Mouse (Mus musculus) gonadal fat pad, adult 2 months (tissue): ENCODE measurements around the gene Slc35e4. TPM values are rescaled to one million over a fixed set of nuclear protein-coding genes. Genes with fewer than 3 reads are reported as not detected.
"Not testable (repeated sequence)": the region's sequence is repeated elsewhere in the genome, so short reads cannot be mapped to it uniquely, and the experiment has no call there.

Experiments
- DNase-seq: peaks from one replicate; pipeline ENCODE4 v3.0.0-alpha.2; 2012; ENCODE audit warnings: low read depth
- polyA plus RNA-seq: library from polyadenylated mRNA; depleted of rRNA; stranded (reverse); fragments of >200 nt; gene quantifications from 2 replicates; pipeline ENCODE4 v1.2.3, GENCODE M21; 2012; rRNA removed

The Slc35e4 gene
- 9.3 and 9.6 TPM in 2 replicates for polyA plus RNA-seq

DNA sequence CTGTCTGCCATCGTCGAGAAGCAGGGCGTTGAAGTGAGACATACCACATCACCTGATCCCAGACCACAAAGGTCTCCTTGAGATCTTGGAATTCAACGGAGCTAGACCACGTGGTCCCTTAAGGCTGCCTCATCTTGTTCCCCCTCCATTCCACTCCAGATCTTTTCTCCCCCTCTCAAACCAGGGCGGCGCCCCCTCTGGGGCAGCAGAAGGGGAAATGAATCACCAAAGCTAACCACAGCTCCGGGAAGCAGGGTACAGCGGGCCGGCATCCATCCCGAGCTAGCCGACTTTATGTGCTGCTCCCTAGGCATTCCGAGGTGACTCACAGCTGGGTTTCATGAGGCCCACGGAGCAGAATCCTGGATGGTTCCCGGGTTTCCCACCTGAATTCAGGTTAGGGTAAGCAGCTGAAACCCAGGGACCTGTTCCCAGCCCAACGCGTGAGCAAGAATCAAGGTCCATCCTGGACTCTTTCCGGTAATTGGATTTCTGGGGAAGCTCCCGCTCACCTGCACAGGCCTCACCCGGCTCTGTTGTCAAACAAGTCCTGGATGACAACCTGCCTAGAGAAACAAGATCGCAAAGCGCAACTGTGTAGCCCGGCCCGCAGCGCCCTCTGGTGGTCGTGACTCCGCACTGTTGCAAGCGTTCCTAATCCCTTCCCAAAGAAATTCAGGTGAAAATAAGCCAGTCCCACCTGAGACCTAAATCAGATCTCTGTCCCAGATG is at the start of gene Slc35e4:
TSS of gene Slc35e4 (minus strand) at position 556 of the 732 bp plus-strand sequence.
- DNase-seq = no peak

DNA sequence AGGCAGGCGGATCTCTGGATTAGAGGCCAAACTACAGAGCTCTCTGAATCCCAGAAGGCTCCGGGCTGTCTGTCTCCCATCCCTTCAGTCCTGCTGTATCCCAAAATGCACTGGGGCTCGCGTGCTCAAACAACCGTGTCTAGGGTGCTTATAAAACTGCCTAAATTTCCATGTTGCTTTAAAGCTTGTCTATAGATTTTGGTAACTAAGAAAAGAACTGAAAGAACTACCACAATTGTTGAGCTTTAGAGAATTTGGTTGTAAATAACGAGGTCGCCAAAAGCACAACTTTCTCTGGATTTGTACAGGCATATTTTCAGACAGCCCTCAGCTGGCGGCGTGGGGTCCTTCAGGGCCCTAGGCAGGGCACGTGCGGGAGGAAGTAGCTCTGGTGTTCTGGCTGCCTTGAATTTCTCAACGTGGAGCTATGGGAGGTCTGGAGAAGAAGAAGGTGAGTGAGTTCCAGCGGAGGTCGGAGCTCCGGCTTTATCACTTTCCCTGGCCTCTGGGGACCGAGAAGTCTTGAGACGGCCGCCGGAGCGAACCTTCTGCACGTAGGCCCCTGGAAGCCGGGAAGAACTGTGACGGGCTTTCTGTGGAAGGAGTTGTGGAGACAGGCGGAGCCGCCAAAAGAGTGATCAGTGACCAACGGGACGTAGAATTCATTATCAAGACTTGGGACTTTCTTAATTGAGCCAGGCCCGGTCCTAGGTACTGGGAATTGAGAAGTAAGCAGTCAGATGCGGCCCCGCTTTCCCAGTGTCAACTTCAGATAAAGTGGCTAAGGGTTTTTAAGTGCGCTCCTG is 49.3 kb upstream of the Slc35e4 start, which contains the start of gene Pes1:
TSS of gene Pes1 (plus strand) at position 366 of the 806 bp plus-strand sequence.
- peak; percentile 45 for DNase-seq

DNA sequence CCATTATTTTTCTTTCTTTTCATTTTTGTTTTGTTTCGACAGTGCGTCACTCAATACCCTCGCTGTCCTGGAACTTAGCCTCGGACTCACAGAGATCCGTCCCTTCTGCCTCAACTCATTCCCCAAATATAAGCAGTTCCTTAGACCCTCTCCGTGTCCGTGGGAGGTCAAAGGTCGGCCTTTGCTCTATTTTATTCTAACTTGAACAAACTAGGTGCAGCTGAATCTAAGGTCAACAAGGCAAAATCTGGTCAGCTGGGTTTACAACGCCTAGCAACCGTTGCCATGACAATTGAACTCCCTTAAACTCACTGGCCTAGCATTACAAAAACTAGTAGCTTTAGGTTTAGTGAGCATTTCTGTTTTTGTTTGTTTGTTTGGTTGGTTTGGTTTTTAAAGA is 48.7 kb upstream of the Slc35e4 start:
- no peak for DNase-seq

DNA sequence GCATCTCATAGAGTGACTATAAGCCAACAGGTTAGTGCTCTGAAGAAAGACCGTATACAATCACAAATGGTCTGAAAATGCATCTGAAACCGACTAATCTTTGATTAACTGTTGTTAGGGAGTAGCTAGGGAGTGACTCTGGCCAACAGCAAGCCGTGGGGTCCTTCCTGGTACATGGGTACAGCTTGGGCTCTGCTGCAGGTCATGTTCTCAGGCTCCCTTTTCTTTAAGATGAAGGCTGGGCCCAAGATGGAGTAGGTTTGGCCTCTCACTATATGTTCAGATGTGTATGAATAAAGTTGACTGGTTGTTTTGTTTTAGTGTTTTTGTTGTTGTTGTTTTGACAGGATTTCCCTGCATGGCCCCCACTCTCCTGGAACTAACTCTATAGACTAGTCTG is 47.3 kb upstream of the Slc35e4 start:
- DNase-seq = no peak

DNA sequence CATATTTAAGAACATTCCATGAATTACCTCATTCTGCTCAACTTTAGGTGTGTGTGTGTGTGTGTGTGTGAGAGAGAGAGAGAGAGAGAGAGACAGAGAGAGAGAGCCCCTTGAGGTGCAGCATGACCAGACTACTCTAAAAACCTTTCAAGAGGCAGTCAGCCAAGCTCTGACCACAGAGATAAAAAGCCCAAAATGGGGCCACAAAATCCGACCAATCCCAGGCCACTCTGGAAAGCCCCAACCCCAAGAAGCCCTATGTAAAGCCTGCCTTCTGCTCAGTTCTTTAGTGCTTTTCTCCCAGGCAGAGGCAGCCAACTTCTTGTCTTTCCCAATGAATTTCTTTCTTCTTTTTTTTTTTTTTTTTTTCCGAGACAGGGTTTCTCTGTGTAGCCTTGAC is 46.4 kb upstream of the Slc35e4 start:
- DNase-seq = no peak

DNA sequence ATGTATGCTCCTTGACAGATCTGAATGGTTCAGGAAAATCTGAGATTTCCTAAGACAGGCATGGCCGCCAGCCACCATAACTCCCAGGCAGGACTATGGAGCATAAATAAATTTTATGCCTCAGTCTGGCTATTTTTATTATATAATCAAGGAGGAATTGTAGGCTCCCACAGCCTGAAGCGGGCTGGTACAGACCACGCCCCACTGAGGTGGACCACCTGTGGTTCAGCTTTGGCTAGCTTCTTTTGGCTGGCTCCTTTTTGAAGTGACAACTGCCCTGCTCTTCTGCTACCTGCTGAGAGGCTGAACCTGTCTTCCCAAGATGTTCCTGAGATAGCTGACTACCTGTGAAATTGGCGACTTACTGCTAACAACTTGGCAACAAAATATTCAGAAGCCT is 40.9 kb upstream of the Slc35e4 start:
- not testable (repeated sequence) for DNase-seq

DNA sequence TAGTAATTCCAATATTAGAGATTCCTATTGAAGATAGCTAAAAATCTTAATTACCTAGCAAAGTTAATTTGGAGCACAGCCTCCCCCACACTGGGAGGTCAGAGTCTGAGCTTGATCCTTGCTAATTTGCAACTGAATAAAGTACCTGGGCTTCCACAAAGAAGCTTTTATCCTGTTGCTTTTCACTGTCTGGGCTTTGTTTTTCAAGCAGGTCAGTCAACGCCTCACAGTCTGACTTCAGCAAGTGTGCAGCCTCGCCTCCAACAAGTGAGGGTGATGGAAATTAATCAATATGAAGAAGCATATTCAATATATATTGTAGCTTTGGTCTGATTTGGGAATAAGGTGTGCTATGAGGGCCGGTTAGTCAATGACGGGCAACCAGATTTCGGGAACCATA is 40.4 kb upstream of the Slc35e4 start:
- DNase-seq = not testable (repeated sequence)

DNA sequence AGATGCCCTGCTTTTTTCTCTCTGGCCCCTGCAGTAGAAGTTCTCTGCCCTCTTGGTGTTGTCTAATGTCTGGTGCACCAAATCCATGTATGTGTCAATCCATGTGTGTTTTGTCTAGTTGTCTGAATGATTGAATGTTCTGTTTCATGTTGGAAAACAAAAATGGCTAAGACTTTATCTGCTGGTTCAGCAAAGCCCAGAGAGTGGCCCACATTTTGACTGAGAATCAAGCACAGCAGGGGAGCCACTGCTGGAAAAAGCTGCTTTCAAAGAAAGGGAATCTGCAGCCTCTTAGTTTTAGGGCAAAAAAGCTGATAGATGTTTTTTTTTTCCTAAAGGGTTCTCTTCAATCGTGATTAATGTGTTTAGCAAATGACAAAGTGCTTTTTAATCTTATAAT is 31.9 kb upstream of the Slc35e4 start:
- no peak for DNase-seq

DNA sequence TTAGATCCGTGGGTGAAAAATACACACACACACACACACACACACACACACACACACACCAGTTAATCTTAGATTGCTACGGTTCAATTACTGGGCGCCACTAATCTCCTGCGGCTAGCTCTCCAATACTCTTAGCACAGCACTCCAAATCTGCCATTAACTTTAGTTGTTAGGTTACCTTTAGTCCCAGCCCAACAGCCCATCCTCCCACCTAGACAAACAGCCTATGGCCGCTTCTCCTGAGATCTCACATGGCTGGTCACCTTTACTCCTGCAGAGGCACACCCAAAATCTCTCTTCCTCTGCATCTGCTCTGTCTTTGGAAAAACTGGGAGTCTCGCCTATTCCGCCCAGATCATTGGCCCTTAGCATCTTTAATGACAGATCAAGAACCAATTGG is 26.9 kb upstream of the Slc35e4 start:
- no peak for DNase-seq

DNA sequence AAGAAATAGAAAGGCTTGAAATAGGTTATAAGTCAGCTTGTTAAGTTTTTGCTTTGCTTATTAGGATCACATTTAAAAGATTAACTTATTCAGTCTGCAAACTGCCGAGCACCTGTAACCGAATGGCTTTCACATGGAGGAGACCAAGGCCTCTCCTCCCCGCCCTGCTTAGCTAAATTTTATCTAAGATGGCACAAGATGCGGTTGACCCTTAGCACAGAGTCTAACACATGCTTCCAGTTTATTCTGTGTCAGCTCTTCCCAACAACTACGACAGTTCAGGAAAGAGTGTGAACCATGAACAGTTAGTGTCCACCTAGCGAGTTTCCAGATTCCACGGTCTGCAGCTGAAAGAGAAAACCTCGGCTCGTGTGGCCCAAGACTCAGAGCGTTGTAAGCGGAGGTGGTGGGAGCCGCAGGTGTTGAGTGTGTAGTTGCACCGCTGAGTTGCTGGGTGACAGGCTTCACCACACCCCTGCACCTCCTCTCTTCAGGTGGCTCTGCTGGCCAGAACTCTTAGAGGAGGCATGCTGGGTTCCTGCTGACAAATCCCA is 22.9 kb upstream of the Slc35e4 start:
- DNase-seq = no peak

DNA sequence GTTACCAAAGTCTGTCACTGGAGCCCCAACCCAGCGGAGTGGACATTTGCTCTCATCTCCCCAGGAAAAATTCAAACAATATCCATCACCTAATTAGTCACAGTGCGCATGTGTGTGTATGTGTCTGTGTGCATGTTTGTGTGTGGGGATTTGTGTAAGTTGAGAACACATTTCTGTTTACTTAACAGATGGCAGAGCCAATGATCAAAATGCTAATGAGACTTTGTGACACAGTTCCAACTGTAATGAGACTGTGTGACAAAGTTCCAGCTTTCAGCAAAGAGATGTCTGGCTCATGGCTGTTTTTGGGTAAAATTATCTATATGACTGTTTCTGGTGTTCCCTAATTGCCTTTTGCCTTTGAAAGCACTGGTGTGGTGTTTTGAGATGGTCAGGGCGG is 21.9 kb upstream of the Slc35e4 start:
- DNase-seq = no peak

DNA sequence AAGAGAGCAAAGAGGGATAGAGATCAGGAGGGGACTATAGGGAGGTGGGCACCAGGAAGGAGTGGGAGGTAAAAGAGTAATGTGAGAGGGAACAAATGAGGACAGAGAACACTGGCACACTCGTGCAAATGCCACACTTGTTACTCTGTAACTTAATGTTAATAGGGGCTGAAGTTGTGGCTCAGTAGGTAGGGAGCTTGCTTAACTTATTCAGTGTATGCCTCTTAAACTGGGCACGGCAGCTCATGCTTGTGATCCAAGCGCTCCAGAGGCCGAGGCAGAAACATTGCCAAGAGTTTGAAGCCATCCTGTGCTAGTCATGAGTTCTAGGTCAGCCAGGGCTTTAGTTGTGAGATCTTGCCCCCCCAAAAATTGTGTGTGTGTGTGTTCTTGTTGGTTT is 20.7 kb upstream of the Slc35e4 start:
- DNase-seq = no peak

DNA sequence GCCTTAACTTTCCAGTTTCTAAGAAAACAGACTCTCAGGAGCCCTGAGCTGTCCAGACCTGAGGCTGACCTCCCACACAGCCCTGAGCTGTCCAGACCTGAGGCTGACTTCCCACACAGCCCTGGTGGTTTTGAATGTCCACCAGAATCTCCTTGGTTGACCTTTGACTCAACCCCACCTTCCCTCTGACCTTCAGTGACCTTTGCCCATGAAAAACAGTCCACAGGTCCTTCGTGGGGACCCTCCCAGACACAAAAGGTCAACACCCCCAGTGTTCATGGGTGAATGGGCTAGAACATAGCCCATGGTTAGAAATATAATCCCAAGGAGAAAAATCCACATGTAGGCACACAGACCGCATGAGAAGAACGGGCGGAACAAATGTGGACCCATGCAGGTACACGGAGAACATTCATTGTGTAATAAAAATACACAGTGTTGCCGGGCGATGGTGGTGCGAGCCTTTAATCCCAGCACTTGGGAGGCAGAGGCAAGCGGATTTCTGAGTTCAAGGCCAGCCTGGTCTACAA is 19.4 kb upstream of the Slc35e4 start:
- no peak for DNase-seq

DNA sequence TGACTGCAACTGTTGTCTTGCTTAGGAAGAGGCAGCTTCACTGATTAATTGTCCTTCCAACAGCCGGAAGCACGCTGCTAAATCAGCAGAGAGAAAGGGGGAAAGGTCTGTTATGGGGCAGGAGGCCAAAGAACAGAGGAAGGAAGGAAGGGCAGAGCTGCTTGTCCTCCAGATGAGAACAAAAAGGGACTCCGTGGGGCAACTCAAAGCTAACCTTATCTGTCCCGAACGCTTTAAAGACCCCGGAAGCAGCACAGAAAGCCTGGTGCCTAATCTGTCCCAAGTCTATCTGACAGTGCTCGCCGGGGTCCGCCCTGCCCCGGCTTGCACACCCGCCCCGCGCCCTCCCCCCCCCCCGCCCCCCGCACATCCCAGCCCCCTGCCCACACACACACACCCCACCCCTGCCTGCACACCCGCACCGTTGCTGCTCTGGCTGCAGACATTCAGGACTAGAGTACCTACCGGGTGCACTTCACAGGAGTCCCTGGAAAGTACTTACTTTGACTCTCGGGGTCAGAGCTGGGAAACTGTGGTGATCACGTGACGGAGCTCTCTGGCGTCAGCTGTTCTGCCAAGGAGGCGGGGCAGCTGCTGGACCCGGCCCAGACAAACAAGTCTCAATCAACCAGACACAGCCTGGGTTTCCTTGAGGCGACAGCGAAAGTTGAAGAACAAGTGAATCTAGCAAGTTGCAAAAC is 17.2 kb upstream of the Slc35e4 start, which contains the start of gene Tcn2:
TSS of gene Tcn2 (minus strand) at position 649 of the 701 bp plus-strand sequence.
- peak; percentile 71 for DNase-seq

DNA sequence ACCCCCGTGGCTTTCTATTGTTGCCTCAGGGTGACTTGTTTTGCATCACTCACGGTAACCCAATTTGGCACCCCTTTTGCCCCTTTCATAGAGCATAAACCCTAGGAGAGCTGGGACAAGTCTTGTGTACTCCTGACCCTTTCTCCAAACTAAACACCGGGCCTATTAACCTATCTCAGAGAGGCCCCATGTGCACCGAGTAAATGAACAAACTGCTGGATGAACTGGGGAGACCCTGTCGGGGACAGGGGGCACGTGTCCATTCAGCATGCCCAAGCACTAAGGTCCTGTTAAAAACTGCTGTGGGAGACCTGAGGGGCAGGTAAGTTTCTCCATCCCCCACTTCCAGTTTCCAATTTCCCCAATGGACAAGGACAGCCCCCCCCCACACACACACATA is 16.5 kb upstream of the Slc35e4 start:
- DNase-seq = no peak

DNA sequence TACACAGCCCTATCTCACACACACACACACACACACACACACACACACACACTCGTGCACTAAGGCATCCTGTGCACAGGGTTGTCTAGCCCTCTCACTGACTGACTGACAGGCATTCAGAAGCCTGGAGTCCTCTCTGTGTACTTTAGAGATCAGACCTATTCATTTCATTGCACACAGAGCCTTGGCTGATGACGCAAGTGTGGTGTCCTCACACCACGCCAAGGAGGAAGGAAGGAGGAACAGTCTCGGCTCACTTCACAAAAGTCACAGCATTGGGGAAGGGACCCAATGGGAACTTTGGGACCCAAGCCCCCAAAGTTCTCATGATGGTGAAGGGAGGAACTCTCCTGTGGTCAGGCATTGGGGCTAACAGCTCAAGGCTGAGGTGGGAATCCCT is 15.6 kb upstream of the Slc35e4 start:
- no peak for DNase-seq

DNA sequence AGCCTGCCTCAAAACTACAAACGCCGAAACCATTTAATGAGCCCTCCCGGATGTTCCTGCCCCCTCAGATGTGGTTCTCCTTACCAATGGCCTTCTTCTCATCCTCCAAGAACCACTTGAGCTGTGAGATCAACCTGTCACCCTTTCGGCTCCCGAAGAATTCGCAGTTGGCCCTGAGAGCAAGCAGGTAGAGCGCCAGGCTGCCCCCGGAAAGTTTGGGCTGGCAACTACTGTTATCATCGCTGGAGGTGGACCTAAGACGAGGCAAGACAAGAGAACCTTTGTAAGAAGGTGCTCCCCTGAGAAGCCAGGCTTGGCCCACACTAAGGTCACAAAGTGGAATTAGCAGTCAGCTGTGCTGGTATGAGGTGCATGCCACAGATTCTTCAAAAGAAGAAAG is 11.5 kb upstream of the Slc35e4 start:
- DNase-seq = no peak

DNA sequence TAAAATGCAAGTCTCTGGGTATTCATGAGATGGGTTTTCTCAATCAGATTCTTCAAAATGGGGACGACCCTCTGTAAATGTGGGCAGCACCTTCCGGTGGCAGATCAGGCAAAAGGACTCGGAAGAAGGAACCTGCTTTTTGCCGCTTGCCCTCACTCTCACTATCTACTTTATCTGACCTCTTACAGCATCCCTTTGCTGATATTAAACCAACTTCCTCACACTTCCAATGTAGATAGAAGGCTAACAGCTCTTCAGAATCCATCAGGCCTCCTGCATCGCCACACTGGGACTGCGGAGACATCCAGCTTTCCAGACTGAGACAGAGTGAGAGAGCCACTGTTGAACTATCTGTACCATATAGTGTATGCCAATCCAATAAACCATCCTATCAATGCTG is 8.3 kb upstream of the Slc35e4 start:
- no peak for DNase-seq

DNA sequence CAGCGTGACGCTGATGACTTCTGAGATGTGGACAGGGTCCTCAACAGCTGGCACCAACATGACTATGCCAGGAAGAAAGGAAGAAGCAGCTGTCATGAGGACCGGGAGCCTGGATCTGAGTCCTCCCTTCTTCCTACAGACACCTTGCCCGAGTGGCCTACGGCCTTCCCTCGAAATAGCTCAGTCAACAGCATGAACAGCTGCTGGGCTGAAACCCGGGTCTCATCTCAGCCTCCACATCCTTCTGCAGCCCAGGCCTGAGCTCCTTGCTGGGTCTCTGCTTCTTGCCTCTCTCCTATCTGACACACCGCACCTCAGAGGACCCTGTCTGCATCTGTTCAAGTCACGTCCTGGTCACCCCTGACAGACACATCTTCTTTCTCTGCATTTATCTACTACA is 7.7 kb upstream of the Slc35e4 start:
- DNase-seq = no peak

DNA sequence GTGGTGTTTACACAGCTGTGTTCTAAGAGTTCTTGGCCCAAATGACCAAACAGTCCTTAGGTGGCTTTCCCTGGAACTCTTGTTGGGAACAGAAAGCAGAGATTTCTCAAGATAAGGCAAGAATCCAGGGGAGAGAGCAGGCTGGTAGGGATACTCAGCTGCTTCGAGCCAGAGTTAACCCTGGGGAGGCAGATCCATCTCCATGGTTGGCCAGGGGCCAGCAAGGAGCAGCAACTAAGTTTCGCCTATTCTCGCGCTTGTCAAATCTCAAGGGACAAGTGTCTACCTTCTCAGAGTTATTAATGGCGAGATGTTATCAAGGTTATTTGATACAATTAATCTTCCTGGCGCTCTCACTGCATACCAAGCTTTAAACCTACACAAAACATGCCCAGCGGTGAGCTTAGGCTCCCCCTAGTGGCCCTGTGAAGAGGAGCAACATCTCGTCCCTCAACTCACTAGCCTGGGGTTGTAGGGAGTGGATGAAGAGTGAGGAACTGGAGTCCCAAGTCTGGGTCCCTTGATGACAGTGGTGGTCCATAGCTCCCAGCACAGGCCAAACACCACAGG is 6.9 kb upstream of the Slc35e4 start:
- peak; percentile 54 for DNase-seq

DNA sequence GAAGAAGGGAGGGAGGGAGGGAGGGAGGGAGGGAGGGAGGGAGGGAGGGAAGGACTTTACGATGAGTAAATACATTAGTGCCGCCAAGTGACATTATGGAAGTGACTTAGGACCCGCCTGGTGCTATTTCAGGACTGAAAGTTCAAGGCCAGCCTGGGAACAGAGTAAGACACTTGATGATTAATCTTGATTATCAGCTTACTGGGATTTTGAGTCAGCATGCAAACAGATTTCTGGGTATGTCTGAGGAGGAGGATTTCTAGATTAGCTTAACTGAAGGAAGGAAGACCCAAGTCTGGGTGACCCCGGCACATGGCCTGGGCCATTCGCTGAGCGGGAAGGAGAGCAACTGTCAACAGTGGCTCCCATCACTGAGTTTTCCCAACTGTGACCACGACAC is 6.0 kb upstream of the Slc35e4 start:
- DNase-seq = no peak

DNA sequence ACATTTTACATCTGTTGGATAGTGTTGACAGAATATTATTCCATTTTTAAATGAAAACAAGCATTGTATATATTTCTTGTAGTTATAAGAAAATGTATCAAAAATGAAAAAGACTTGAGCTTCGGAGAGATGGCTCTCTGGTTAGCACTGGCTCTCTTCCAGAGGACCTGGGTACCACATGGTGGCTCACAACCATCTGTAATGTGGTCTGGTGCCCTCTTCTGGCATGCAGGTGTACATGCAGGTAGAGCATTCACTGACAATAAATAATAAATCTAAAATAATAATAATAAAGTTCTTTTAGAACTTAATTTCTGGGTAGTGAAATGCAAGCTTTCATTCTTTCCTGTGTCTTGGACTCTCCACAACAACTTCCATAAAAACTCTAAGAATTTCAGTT is 4.3 kb upstream of the Slc35e4 start:
- no peak for DNase-seq
